Mouse (Mus musculus) midbrain, postnatal 0 days (tissue): Measurements from ENCODE around the gene Ptpn9. TPM values are rescaled to one million over a fixed set of nuclear protein-coding genes. Genes with fewer than 3 reads are reported as not detected.
"Not testable (repeated sequence)": the region's sequence is repeated elsewhere in the genome, so short reads cannot be mapped to it uniquely, and the experiment has no call there.

Source experiments
- ATAC-seq: fragments of 200-750 bp; cut with Nextera tagmentation; 2 replicates; pipeline ENCODE4 v1.8.0; 2017; ENCODE audit warnings: moderate number of reproducible peaks, mild to moderate bottlenecking, moderate TSS enrichment, moderate library complexity; ENCODE audit not compliant: low FRiP score
- DNase-seq: peaks from one replicate; pipeline ENCODE4 v3.0.0-alpha.2; 2015; ENCODE audit warnings: low spot score
- H3K27ac ChIP-seq: fragments of 300-500 bp; sonication (generic); 2 replicates; pipeline ENCODE4 v1.5.1; 2014; ENCODE audit warnings: low read depth, mild to moderate bottlenecking, low read length, mixed read lengths
- H3K27me3 ChIP-seq: fragments of 300-500 bp; sonication (generic); 2 replicates; pipeline ENCODE4 v1.6.1; 2014; ENCODE audit warnings: low read length, control low read depth, mixed read lengths; ENCODE audit not compliant: insufficient read depth
- H3K36me3 ChIP-seq: fragments of 300-500 bp; sonication (generic); 2 replicates; pipeline ENCODE4 v1.6.1; 2014; ENCODE audit warnings: low read length, control low read depth, mixed read lengths; ENCODE audit not compliant: insufficient read depth
- H3K4me1 ChIP-seq: fragments of 300-500 bp; sonication (generic); 2 replicates; pipeline ENCODE4 v1.6.1; 2014; ENCODE audit warnings: mild to moderate bottlenecking, control low read depth, antibody characterized with exemption, low read length, mixed read lengths; ENCODE audit not compliant: insufficient read depth
- H3K4me2 ChIP-seq: fragments of 300-500 bp; sonication (generic); 2 replicates; pipeline ENCODE4 v1.6.1; 2014; ENCODE audit warnings: low read depth, mild to moderate bottlenecking, low read length, mixed read lengths; ENCODE audit not compliant: poor library complexity, severe bottlenecking
- H3K4me3 ChIP-seq: fragments of 300-500 bp; sonication (generic); 2 replicates; pipeline ENCODE4 v1.5.1; 2014; ENCODE audit warnings: low read depth, mild to moderate bottlenecking, low read length, moderate library complexity
- H3K9ac ChIP-seq: fragments of 300-500 bp; sonication (generic); replicated peaks from 2 replicates; pipeline ENCODE4 v1.6.1; 2014; ENCODE audit warnings: mild to moderate bottlenecking, low read length, moderate library complexity, mixed read lengths; ENCODE audit not compliant: poor library complexity, severe bottlenecking
- H3K9me3 ChIP-seq: fragments of 300-500 bp; sonication (generic); 2 replicates; pipeline ENCODE4 v1.6.1; 2016; ENCODE audit warnings: low read length, control low read depth
- CTCF ChIP-seq: IDR thresholded peaks from 2 replicates; pipeline ENCODE4 v1.5.1; 2016; ENCODE audit warnings: antibody characterized with exemption, mild to moderate bottlenecking
- WGBS: fragments of 180-500 bp; shearing (Covaris S2); extraction: QIAGEN DNeasy Blood & Tissue Kit; methylation state at CpG from one replicate; pipeline ENCODE4 v1.1.7; 2014; 5-methylcytosine and 5-hydroxymethylcytosine counted together
- polyA plus RNA-seq: library from polyadenylated mRNA; unstranded; fragments of >200 nt; fragmentation: Nextera tagmentation; extraction: Ambion mirVana; gene quantifications from 2 replicates; pipeline ENCODE4 v1.2.1, GENCODE M21; 2015
- total RNA-seq: library from RNA; depleted of rRNA; stranded (reverse); fragments of >200 nt; gene quantifications from 2 replicates; pipeline ENCODE4 v1.2.3, GENCODE M21; 2014; rRNA removed

Gene Ptpn9
- total RNA-seq (44.4 and 52.2 TPM in 2 replicates), polyA plus RNA-seq (20.5 and 21.5 TPM in 2 replicates)

DNA sequence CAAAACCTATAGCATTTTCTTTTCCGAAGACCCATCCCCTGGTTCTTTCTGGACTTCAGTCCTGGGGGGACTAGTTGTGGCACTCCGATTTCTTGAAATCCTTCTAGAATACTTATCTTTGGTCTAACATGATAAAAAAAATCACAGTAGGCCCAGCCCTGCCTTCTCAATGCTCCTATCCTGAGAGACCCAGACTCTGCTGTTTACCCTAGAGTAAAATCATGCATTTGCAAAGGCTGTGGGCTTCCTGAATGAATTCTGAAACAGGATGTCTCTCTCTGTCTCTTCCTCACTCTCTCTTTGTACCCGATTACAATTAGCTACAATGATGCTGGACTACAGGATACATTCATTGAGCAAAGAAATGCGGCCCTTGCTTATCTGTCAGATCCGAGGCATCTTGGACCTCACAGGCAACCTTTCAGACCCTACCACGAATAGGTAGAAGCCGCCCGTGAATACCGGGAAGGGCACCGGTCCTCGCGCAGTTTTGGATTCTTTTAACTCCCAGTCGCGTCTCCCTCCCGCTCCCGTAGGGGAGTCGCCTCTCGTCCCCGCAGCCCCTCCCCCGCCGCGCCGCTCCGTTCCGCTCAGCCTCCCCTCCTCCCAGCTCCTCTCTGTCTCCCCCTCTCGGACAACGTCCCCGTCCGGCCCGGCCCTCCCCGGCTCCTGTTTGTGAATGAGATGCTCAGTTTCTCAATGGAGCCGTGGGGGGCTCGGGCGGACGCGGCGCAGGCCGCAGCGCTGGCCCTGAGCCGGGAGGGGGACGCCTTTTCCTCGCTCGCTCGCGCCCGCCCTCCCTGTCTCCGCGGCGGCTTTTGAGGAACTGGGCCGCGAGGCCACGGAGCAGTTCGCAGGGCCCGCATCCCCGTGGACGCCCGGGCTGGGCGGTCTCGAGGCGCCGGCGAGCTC lies at the start of gene Ptpn9:
Gene Ptpn9 (plus strand): TSS at position 638 of the 912 bp plus-strand sequence.
- Histone ChIP-seq H3K36me3 (no peaks in the 10 kb centered on the region; the same call in 1 of the 2 replicates), H3K27me3 (no peaks in the 10 kb centered on the region), H3K4me1 (no peaks in the 10 kb centered on the region), H3K4me3 (peak within 1 kb of the TSS; percentile 72), H3K9me3 (no peaks in the 10 kb centered on the region), H3K27ac (peak within 1 kb of the TSS; percentile 89), H3K4me2 (peak within 1 kb of the TSS; percentile 57), H3K9ac (peak within 1 kb of the TSS; percentile 98)
- ATAC-seq: peak; percentile 93
- 2% methylated on average over 61 of the region's 62 CpGs for WGBS
- TF ChIP-seq CTCF: peak; percentile 73
- DNase-seq: peak; percentile 90

GRCm38 (mm10) chr9:56947481-56947880 lies 47.2 kb upstream of the Ptpn9 start:
- H3K27ac ChIP-seq, H3K9me3 ChIP-seq, H3K4me2 ChIP-seq, H3K9ac ChIP-seq, H3K4me1 ChIP-seq, H3K36me3 ChIP-seq, ATAC-seq, H3K4me3 ChIP-seq, H3K27me3 ChIP-seq: not testable (repeated sequence)
- 23% methylated on average over 3 of the region's 3 CpGs for WGBS
- peak; percentile 62 for DNase-seq
- peak; percentile 82 for TF ChIP-seq CTCF

- not testable (repeated sequence) for ATAC-seq, H3K4me1 ChIP-seq, DNase-seq, H3K27ac ChIP-seq, H3K9me3 ChIP-seq, H3K27me3 ChIP-seq, H3K9ac ChIP-seq, H3K36me3 ChIP-seq, H3K4me2 ChIP-seq, H3K4me3 ChIP-seq
- WGBS: 93% methylated on average over 5 of the region's 5 CpGs
Measured at GRCm38 (mm10) chr9:56948699-56949098, 46.0 kb upstream of the Ptpn9 start.

DNA sequence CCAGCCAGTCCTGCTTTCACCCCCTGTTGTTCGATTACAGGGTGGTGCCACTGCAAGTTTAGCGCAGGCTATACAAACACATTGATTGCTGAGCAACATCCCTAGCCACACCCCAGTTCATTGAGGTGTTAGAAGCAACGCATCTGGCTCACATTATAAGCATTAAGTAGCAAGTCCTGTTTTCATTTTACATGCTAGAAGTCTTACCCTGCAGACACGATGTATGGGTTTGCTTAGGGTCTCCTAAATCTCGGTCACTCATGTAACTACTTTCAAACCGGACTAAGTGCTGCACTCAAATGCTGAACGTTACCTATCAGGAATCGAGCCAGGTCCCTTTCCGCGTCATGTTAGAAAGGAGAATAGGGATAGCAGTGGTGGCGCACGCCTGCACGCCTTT lies 45.0 kb upstream of the Ptpn9 start:
- 34% methylated on average over 13 of the region's 13 CpGs for WGBS
- H3K9ac ChIP-seq: no peak overlapping the region
- ATAC-seq (no peak), DNase-seq (no peak)
- H3K4me2 ChIP-seq: peak overlapping the region; percentile 40
- no peak overlapping the region for H3K27ac ChIP-seq
- peaks cover 3% of the 10 kb centered on the region; the same call in 1 of the 2 replicates for H3K4me1 ChIP-seq
- no peak for TF ChIP-seq CTCF
- H3K27me3 ChIP-seq: no peaks in the 10 kb centered on the region
- peak overlapping the region; percentile 28; the same call in 1 of the 2 replicates for H3K4me3 ChIP-seq
- no peaks in the 10 kb centered on the region for H3K9me3 ChIP-seq
- no peaks in the 10 kb centered on the region for H3K36me3 ChIP-seq

DNA sequence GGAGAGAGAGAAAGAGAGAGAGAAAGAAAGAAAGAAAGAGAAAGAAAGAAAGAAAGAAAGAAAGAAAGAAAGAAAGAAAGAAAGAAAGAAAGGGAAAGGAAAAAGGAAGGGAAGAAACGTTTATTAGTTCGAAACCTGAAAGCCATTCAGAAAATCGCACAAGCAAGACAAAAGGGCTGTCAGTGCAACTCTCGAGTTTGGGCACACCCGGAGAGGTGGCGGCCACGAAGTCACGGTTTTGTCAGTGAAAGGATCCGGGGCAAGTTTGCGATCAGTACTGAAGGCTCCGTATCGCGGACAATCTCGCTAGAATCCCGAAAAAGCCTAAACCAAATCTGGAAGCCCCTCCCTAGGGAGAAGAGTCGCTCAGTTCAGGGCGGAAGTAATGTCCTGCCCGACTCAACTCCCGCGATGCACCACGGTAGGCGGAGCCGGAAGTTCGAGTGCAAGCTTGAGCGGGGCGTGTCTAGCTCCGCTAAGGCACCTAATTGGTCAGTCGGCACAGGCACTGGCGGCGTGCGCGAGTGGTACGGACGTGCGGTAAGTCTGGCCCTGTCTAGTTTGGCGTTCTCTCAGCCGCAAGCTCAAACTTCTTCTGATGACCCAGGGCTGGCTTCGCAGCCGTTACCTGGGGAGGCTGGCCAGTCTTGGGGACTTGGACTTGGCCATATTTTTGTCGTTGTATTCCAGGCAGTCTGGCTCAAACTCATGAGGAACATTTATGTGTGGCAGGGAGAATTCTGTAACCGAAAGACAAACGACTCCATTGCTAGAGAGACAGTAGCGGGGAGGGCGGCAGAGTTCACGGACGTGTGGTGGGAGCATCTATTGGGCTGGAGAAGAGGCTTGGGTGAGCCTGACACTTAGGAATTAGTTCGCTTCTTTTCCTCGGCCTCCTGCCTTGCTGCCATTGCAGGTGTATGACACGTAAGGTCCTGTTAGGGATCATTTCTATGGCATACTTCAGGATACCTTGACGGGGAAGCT lies 44.0 kb upstream of the Ptpn9 start, which contains the start of gene Snupn:
Gene Snupn (plus strand): TSS at position 465 of the 987 bp plus-strand sequence.
- peak; percentile 99 for DNase-seq
- Histone ChIP-seq H3K27ac (peak within 1 kb of the TSS; percentile 78), H3K4me3 (peak within 1 kb of the TSS; percentile 39), H3K36me3 (no peaks in the 10 kb centered on the region), H3K27me3 (no peaks in the 10 kb centered on the region), H3K9ac (peak within 1 kb of the TSS; percentile 63), H3K4me2 (peak within 1 kb of the TSS; percentile 81), H3K4me1 (peaks cover 3% of the 10 kb centered on the region; the same call in 1 of the 2 replicates), H3K9me3 (no peaks in the 10 kb centered on the region)
- ATAC-seq: peak; percentile 100
- under 1% methylated on average over 50 of the region's 50 CpGs for WGBS
- TF ChIP-seq CTCF: no peak
